Mouse (Mus musculus): ENCODE measurements around the gene Retsat. TPM values are rescaled to one million over a fixed set of nuclear protein-coding genes. Genes with fewer than 3 reads are reported as not detected.

Retsat gene
- polyA plus RNA-seq, 1 experiment from 2014 or later: 5.1 TPM

DNA sequence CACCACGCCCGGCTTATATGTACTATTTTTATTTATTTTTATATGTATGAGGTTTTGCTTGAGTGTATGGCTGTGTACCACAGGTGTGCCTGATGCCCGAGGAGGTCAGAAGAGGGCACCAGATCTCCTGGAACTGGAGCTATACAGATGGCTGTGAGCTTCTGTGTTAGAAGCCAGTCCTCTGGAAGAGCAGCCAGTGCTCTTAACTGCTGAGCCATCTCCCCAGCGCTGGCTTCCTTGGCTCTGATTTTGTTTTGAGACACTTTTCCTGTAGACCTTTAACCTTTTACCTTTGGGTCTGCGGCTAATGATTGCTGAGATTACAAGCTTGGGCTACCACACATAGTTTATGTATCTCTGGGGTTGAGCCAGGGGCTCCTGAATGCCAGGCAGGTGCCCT lies 30.8 kb upstream of the Retsat start:
- no peak for ATAC-seq (ENCODE audit: low FRiP score, low read depth)
- 86% methylated on average over 5 of the region's 5 CpGs for WGBS
- Histone ChIP-seq H3K27me3 (replicated peaks) (no peaks in the 10 kb centered on the region), H3K4me2 (replicated peaks) (no peak overlapping the region), H3K9me3 (no peaks in the 10 kb centered on the region), H3K4me3 (no peak overlapping the region), H3K27ac (no peak overlapping the region), H3K9ac (no peak overlapping the region), H3K36me3 (peaks cover 11% of the 10 kb centered on the region; the same call in 1 of the 2 replicates), H3K4me1 (0 out of 2 replicates have a peak, but pooled peaks cover 7% of the 10 kb centered on the region)

DNA sequence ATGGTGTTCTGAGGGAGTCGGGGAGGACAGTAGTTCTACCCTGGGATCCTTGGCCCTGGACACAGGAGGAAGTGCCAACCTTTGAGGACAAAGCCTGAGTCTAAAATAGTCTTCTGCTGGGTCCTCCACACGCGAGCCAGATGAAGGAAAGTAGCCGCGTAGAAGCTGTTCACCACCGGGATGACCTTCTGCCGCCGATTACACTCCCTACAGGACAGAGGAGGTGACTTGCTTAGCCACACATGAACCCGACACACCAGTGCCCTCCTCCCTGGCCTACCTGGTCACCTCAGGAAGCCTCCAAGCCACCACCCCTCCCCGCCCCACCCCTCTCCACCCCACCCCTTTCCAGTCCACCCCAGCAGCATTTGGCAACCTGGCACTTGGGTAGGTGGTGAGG lies 29.5 kb upstream of the Retsat start:
- Histone ChIP-seq H3K27ac (no peak overlapping the region), H3K9me3 (no peaks in the 10 kb centered on the region), H3K9ac (no peak overlapping the region), H3K4me3 (no peak overlapping the region), H3K27me3 (replicated peaks) (no peaks in the 10 kb centered on the region), H3K36me3 (peaks cover 11% of the 10 kb centered on the region; the same call in 1 of the 2 replicates), H3K4me2 (replicated peaks) (no peak overlapping the region), H3K4me1 (0 out of 2 replicates have a peak, but pooled peaks cover 3% of the 10 kb centered on the region)
- ATAC-seq (ENCODE audit: low FRiP score, low read depth): no peak
- WGBS: 88% methylated on average over 10 of the region's 10 CpGs

DNA sequence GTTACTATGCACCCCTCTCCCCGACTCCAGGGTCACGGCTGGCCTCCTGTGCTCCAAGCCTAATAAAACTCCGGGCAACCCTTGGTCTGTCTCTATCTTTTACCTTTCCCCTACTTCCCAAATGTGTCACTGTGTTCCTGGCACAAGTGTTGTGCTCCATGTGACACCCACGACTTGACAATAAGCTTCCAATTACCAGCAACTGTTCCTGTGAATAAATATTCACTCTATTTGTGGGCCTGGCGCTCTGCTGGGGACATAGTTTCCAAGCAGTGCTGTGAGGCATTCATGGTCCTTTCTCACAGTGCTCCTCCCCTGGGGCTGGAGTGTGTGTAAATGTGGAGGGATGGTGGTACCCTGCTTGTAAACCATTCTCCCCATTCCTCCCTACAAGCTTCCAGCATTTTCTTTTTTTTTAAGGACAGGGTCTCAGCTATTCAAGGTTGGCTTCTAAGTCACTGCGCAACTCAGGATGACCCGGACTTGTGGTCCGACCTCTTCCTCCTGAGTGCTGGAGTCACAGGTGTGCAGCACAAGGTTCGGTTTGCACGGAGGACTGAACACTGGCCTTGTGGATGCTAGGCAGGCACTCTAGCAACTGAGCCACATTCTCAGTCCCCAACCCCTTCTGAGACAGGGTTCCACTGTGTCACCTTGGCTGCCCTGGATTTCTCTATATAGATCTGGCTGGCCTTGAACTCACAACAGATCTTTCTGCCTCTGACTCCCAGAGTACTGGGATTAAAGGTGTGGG lies 27.5 kb upstream of the Retsat start:
- Histone ChIP-seq H3K4me2 (replicated peaks) (no peak overlapping the region), H3K9me3 (no peaks in the 10 kb centered on the region), H3K4me1 (no peaks in the 10 kb centered on the region), H3K27me3 (replicated peaks) (no peaks in the 10 kb centered on the region), H3K9ac (no peak overlapping the region), H3K4me3 (no peak overlapping the region), H3K36me3 (peaks cover 18% of the 10 kb centered on the region; the same call in 1 of the 2 replicates), H3K27ac (no peak overlapping the region)
- 89% methylated on average over 10 of the region's 10 CpGs for WGBS
- ATAC-seq (ENCODE audit: low FRiP score, low read depth): no peak

DNA sequence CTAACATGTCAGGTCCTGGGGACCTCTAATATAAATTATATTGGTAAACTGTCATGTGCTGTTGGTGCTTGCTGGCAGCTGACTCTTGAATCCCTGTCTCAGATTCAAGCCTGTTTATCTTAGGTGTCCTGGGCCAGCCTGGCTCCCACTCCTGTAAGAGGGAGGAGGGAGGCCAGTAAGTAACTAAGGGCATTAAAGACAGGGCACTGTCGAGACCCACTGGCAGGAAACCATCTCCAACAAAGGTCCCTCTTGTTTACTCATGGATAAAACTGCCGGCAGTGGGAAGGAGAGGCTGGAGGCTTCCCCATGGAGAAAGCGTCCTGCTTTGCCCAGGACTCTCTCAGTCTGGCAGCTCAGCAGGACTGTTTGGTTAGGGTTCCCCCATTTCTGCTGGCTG lies 26.4 kb upstream of the Retsat start:
- ATAC-seq (ENCODE audit: low FRiP score, low read depth): no peak
- Histone ChIP-seq H3K4me2 (replicated peaks) (no peak overlapping the region), H3K27me3 (replicated peaks) (no peaks in the 10 kb centered on the region), H3K36me3 (peaks cover 18% of the 10 kb centered on the region; the same call in 1 of the 2 replicates), H3K27ac (no peak overlapping the region), H3K4me1 (no peaks in the 10 kb centered on the region), H3K9ac (no peak overlapping the region), H3K4me3 (no peak overlapping the region), H3K9me3 (no peaks in the 10 kb centered on the region)
- 58% methylated on average over 3 of the region's 3 CpGs for WGBS

DNA sequence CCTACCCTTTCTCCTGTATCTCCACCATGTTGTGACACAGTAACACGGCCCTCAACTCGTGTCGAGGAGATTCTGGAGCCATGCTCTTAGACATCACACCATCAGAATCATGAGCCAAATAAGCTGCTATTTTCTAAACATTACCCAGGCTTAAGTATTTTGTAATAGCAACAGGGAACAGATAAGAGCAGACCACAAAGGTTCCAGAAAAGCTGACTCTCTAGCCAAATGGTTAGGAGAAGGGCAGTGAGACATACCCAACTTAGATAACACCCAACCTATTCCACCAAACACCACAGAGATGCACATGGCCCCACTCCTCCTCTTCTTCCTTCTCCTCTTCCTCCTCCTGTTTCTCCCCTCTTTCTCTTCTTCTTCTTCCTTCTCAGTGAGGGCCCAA lies 22.2 kb upstream of the Retsat start:
- WGBS: 95% methylated on average over 3 of the region's 3 CpGs
- peaks cover 29% of the 10 kb centered on the region for H3K36me3 ChIP-seq
- H3K27ac ChIP-seq: no peak overlapping the region
- no peaks in the 10 kb centered on the region for H3K9me3 ChIP-seq
- no peak for ATAC-seq (ENCODE audit: low FRiP score, low read depth)
- H3K4me3 ChIP-seq: no peak overlapping the region
- H3K4me2 ChIP-seq (replicated peaks): no peak overlapping the region
- no peaks in the 10 kb centered on the region for H3K4me1 ChIP-seq
- H3K9ac ChIP-seq: no peak overlapping the region
- H3K27me3 ChIP-seq (replicated peaks): no peaks in the 10 kb centered on the region

DNA sequence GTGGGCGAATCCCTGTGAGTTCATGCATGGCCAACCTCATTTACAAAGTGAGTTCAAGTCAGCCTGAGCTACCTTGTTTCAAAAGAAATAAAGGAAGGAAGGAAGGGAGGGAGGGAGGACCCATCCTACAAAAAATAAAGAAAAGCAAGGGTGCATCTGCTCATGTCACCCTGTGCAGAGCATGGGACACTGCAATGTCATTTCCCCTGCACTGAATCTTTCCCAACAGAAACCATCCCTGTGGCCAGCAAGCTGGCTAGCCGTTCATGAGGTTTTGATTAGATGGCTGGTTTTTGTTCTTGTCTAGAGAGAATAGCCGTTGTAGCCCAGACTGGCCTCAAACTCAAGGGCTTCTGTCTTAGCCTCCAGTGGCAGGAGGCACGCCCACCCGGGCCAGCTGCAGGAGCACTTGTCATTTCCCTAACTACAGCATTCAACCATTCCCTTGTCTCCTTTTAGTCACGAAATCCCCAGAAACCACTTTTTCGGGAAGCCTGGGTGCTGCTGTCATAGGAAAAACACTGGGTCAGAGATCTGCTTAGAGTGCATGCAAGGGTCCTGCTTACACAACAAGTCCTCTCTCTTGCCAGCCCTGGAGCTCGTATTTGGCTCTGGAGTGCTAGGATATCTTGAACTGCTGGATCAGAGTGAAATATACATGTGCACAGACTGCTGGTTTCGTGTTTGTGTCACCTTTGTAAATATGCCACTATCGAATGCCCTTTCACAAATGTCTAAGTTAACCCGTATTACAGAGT lies 16.5 kb upstream of the Retsat start:
- ATAC-seq (ENCODE audit: low FRiP score, low read depth): no peak
- WGBS: 76% methylated on average over 11 of the region's 11 CpGs
- Histone ChIP-seq H3K4me3 (no peak overlapping the region), H3K4me2 (replicated peaks) (no peak overlapping the region), H3K9me3 (no peaks in the 10 kb centered on the region), H3K27me3 (replicated peaks) (no peaks in the 10 kb centered on the region), H3K9ac (no peak overlapping the region), H3K27ac (no peak overlapping the region), H3K4me1 (no peaks in the 10 kb centered on the region), H3K36me3 (peaks cover 21% of the 10 kb centered on the region)

DNA sequence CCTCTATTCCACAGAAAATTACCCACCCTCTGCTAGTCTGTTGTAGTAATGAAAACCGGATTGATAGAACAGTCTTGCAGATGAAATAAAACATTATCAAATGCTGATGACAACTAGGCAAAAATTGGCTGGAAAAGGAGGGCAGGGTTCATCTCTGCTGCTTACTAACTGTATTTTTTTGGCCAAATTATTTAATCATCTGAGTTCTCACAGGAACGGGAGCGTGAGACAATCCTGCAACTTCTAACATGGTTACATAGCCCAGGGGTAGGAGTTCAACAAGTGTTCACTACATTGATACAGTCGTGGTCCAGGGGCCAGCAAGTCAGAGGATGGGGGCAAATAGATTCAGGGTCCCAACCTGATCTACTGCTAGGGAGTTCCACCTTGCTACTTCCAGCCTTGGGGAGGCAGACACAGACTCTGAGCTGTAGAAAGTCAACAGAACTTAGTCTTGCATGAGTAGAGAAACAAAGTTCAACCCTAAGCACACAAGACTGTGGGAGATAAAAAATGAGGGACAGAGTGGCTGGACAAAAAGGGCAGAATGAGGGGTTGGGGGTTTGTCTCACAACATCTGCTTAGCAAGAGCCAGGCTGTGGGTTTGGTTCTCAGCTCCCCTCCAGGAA lies 14.9 kb upstream of the Retsat start:
- peaks cover 16% of the 10 kb centered on the region; the same call in 1 of the 2 replicates for H3K36me3 ChIP-seq
- H3K4me3 ChIP-seq: no peak overlapping the region
- no peak for ATAC-seq (ENCODE audit: low FRiP score, low read depth)
- H3K4me1 ChIP-seq: no peaks in the 10 kb centered on the region
- no peaks in the 10 kb centered on the region for H3K9me3 ChIP-seq
- H3K27ac ChIP-seq: no peak overlapping the region
- no peaks in the 10 kb centered on the region for H3K27me3 ChIP-seq (replicated peaks)
- WGBS: 82% methylated on average over 4 of the region's 4 CpGs
- no peak overlapping the region for H3K4me2 ChIP-seq (replicated peaks)
- H3K9ac ChIP-seq: no peak overlapping the region

DNA sequence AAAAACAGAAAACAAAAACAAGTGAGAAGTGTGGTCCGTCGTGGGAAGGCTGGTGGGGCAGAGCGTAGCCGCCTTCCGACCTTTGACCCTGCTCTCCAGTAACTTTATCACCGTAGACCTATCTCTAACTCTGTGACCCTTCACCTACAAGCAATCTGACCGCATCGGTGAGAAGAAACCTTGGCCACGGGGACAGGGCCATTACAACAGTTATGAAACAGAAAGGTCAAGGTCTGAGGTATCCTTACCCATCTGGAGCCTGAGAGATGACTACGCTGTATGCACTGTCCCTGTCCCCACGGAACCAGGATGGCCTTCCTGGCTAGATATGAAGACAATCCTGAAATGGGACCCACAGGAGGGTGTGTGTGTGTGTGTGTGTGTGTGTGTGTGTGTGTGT lies 14.1 kb upstream of the Retsat start:
- 84% methylated on average over 11 of the region's 11 CpGs for WGBS
- no peak overlapping the region for H3K4me3 ChIP-seq
- H3K36me3 ChIP-seq: peaks cover 10% of the 10 kb centered on the region; the same call in 1 of the 2 replicates
- H3K27me3 ChIP-seq (replicated peaks): no peaks in the 10 kb centered on the region
- no peak overlapping the region for H3K9ac ChIP-seq
- H3K4me1 ChIP-seq: no peaks in the 10 kb centered on the region
- no peaks in the 10 kb centered on the region for H3K9me3 ChIP-seq
- no peak for ATAC-seq (ENCODE audit: low FRiP score, low read depth)
- H3K4me2 ChIP-seq (replicated peaks): no peak overlapping the region
- no peak overlapping the region for H3K27ac ChIP-seq

DNA sequence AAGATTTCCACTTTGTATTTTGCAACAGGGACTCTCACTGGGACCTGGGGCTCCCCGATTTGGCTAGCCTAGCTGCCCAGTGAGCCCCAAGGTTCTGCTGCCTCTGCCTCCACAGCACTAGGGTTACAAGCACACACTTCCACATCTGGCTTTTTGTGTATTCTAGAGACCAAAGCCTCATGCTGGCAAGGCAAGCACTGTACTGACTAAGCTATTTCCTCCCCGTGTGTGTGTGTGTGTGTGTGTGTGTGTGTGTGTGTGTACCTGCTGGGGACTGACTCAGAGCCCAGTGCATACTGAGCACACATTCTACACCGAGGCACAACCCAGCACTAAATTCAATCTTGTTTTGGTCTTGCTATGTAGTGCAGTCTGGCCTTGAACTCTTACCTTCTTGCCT lies 11.6 kb upstream of the Retsat start:
- H3K27ac ChIP-seq: no peak overlapping the region
- H3K27me3 ChIP-seq (replicated peaks): no peaks in the 10 kb centered on the region
- H3K9me3 ChIP-seq: no peaks in the 10 kb centered on the region
- H3K4me3 ChIP-seq: no peak overlapping the region
- no peak for ATAC-seq (ENCODE audit: low FRiP score, low read depth)
- H3K4me2 ChIP-seq (replicated peaks): no peak overlapping the region
- no peaks in the 10 kb centered on the region for H3K36me3 ChIP-seq
- no peaks in the 10 kb centered on the region for H3K4me1 ChIP-seq
- H3K9ac ChIP-seq: no peak overlapping the region
- WGBS: 92% methylated on average over 3 of the region's 3 CpGs

DNA sequence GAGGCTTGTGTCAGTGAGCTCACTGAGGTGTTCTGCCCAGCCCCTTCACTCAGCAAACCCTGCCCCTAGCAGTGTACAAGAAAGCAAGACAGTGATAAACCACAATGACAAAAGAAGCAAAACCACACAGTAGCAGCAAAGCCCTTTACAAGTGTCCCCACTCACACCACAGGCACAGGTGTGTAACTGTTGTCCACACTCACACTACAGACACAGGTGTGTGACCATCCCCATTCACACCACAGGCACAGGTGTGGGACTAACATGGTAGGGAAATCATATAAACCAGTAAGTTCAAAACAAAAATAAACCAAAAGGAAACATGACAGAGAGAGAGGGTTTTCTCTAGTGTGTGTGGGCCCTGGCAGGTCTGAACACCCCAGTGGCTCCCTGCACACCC lies 10.0 kb upstream of the Retsat start:
- Histone ChIP-seq H3K27ac (no peak overlapping the region), H3K4me1 (no peaks in the 10 kb centered on the region), H3K36me3 (no peaks in the 10 kb centered on the region), H3K4me2 (replicated peaks) (no peak overlapping the region), H3K9me3 (no peaks in the 10 kb centered on the region), H3K27me3 (replicated peaks) (no peaks in the 10 kb centered on the region), H3K9ac (no peak overlapping the region), H3K4me3 (no peak overlapping the region)
- ATAC-seq (ENCODE audit: low FRiP score, low read depth): no peak

DNA sequence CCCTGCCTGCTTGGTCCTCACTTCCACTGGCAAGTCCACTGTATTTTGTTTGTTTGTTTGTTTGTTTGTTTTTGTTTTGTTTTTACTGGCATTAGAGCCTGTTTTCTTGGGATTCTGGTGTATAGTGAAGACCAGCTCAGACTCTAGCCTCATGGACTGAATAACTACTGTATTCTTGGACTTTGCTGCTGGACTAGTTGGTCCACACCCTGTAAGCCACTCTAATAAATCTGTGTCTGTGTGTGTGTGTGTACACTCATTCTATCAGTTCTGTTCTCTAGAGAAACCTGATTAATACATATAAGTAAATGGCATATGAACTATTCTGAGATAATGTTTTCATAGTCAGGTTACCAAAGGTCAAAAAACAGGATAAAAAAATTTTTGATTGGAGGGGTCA lies 8.2 kb upstream of the Retsat start:
- no peaks in the 10 kb centered on the region for H3K9me3 ChIP-seq
- no peak overlapping the region for H3K27ac ChIP-seq
- H3K36me3 ChIP-seq: no peaks in the 10 kb centered on the region
- no peaks in the 10 kb centered on the region for H3K4me1 ChIP-seq
- H3K9ac ChIP-seq: no peak overlapping the region
- no peak overlapping the region for H3K4me3 ChIP-seq
- ATAC-seq (ENCODE audit: low FRiP score, low read depth): no peak
- no peak overlapping the region for H3K4me2 ChIP-seq (replicated peaks)
- H3K27me3 ChIP-seq (replicated peaks): no peaks in the 10 kb centered on the region

DNA sequence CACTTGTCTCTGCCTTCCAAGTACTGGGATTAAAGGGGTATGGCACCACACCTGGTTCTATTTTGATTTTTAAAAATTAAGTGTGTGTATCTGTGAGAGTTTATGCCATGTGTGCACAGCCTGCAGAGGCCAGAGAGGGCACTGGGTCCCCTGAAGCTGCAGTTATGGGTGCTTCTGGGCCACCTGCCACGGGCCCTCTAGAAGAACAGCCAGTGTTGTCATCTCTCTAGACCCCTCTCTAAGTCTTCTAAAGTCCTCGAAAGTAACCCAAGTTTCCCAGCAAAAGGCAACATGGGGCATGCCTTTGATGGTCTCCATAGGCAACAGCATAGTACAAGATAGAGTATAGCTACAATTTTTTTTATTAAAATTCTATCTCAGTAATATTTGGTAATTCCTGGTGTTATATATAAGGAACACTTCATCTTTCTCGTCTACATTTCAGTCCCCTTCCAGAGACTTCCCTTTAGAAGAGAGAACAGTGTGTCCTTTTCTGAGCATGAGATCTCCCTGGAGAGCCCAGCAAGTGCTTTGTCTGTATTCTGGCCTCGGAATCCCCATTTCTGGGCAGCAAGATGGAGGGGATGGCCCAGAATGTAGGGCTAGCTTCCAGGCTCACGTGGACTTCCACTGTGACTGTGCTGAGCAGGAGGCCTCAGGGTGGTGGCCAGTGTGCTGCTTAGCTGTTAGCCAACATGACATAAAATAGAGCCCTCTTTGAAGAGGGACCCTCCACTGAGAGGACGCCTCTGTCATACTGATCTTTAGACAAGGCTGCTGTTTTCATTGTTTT lies 5.1 kb upstream of the Retsat start:
- Histone ChIP-seq H3K4me3 (no peak overlapping the region), H3K27ac (no peak overlapping the region), H3K4me1 (peaks cover 10% of the 10 kb centered on the region), H3K9ac (no peak overlapping the region), H3K27me3 (replicated peaks) (no peaks in the 10 kb centered on the region), H3K9me3 (no peaks in the 10 kb centered on the region), H3K36me3 (no peaks in the 10 kb centered on the region), H3K4me2 (replicated peaks) (no peak overlapping the region)
- WGBS: 86% methylated on average over 6 of the region's 6 CpGs
- ATAC-seq (ENCODE audit: low FRiP score, low read depth): no peak

Measured in neural tube, embryonic 12.5 days (tissue).